Mouse (Mus musculus): ENCODE results near the gene Trim47. TPM values are rescaled to one million over a fixed set of nuclear protein-coding genes. Genes with fewer than 3 reads are reported as not detected.

Gene Trim47
- 25.1 and 27.6 TPM in 2 replicates for polyA plus RNA-seq (2015; fragmentation: Nextera tagmentation; extraction: Ambion mirVana)

DNA sequence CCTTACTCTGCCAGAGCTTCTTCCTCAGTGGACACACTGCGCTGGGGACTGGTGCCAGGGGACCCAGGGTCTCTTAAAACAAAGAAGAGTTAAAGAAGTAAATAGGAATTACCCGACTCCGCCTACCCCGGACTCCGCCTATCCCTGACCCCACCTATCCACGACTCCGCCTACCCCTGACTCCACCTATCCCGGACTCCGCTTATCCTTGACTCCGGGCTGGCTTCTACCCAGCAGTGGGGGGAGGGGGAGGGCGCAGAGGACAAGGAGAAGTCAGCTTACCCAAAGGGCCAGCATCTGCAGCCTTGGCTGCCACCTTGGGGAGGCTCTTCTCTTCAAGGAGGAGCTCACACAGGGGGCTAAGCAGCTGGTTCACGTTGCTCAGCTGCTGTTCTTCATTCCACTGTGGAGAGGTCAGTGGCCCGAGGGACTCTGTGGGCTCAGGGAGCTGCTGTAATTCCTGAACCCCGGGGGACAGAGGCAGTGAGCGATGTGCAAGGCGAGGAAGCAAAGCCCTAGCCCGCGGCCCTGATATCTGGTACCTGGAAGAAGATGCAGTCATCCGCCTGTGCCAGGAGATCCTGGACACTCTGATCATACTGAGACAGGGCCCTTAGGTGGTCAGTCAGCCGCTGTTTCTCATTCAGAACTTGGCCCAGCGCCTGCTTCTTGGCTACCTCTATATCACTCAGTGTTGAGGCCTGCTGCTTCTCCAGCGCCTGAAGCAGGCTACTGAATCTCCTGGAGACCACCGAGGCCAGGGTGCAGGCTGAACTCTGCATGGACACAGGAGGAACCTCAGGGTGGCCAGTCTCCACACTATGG, at the start of gene Trim47:
Trim47 (minus strand) TSS at position 55 of the 825 bp plus-strand sequence.
- WGBS, result 24% methylated on average over 23 of the region's 23 CpGs

DNA sequence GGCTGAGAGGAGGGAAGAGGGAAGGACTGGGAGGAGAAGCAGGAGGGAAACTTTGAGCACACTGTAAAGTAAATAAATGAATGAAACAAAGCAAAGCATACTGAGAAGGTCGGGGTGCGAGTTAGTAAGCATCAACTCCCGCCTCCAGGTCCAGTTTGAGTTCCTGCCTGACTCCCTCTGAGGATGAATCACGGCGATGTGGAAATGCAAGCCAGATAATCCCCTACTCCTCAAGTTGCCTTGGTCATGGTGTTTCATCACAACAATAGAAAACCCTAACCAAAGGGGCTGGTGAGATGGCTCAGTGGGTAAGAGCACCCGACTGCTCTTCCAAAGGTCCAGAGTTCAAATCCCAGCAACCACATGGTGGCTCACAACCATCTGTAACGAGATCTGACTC, 49.0 kb upstream of the Trim47 start:
- Histone ChIP-seq H3K9me3 (replicated peaks) (no peaks in the 10 kb centered on the region), H3K27ac (replicated peaks) (no peak overlapping the region), H3K4me3 (replicated peaks) (no peak overlapping the region), H3K4me1 (no peaks in the 10 kb centered on the region), H3K36me3 (peaks cover 88% of the 10 kb centered on the region), H3K27me3 (no peaks in the 10 kb centered on the region), H3K9ac (no peak overlapping the region), H3K4me2 (replicated peaks) (no peak overlapping the region)
- no peak for ATAC-seq (ENCODE audit: insufficient number of reproducible peaks, low FRiP score, low TSS enrichment, low read depth)
- WGBS, result 82% methylated on average over 7 of the region's 7 CpGs

More for the DNA sequence above, at the start of gene Trim47:
- ATAC-seq (ENCODE audit: insufficient number of reproducible peaks, low FRiP score, low TSS enrichment, low read depth), result peak; percentile 39; the same call in 1 of the 2 replicates
- peaks cover 27% of the 10 kb centered on the region for H3K36me3 ChIP-seq
- H3K9ac ChIP-seq, result no peak within 1 kb of the TSS
- H3K4me2 ChIP-seq (replicated peaks), result peak within 1 kb of the TSS; percentile 43
- no peaks in the 10 kb centered on the region for H3K27me3 ChIP-seq
- peak within 1 kb of the TSS; percentile 22 for H3K4me3 ChIP-seq (replicated peaks)
- peak within 1 kb of the TSS; percentile 39 for H3K27ac ChIP-seq (replicated peaks)
- H3K4me1 ChIP-seq, result peaks cover 43% of the 10 kb centered on the region
- no peaks in the 10 kb centered on the region for H3K9me3 ChIP-seq (replicated peaks)

DNA sequence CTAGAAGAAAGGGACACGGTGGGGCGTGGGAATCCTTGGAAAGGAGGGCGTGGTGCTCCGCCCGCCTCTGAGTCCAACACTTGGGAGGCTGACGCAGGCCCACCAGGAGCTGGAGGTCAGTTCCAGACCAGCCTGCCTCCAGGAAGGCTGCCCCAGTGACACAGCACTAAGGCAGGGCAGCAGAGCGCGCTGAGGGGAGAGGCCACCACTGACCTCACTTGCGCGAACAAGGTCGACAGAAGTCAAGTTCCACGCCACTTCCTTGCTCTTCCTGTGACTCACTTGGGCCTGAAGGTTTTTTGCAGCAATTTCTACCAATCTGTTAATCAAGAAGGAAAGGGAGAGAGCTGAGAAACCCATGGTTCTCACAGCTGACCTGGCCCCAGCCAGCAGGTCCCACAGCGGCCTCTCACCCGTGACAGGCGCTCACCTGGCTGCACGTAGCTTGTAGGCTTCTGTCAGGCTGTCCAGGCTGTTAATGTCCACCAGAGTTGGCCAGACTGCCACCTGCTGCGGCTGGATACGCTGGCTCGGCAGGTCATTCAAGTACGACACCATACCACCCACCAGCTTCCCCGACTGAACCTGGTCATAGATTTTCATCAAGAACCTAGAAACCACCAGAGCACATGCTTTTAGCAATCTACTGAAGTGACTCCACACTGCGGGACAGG, 47.9 kb upstream of the Trim47 start:
- Histone ChIP-seq H3K36me3 (peaks cover 78% of the 10 kb centered on the region), H3K4me1 (no peaks in the 10 kb centered on the region), H3K4me3 (replicated peaks) (no peak overlapping the region), H3K27me3 (no peaks in the 10 kb centered on the region), H3K27ac (replicated peaks) (no peak overlapping the region), H3K9me3 (replicated peaks) (no peaks in the 10 kb centered on the region), H3K9ac (no peak overlapping the region), H3K4me2 (replicated peaks) (no peak overlapping the region)
- no peak for ATAC-seq (ENCODE audit: insufficient number of reproducible peaks, low FRiP score, low TSS enrichment, low read depth)
- 92% methylated on average over 22 of the region's 22 CpGs for WGBS

GRCm38 (mm10) chr11:116171959-116172358, 44.9 kb upstream of the Trim47 start:
- Histone ChIP-seq H3K4me2 (replicated peaks) (no peak overlapping the region), H3K27ac (replicated peaks) (no peak overlapping the region), H3K4me1 (peaks cover 2% of the 10 kb centered on the region), H3K27me3 (no peaks in the 10 kb centered on the region), H3K4me3 (replicated peaks) (no peak overlapping the region), H3K9ac (no peak overlapping the region), H3K36me3 (peaks cover 51% of the 10 kb centered on the region), H3K9me3 (replicated peaks) (no peaks in the 10 kb centered on the region)
- no peak for ATAC-seq (ENCODE audit: insufficient number of reproducible peaks, low FRiP score, low TSS enrichment, low read depth)
- WGBS, result 82% methylated on average over 2 of the region's 2 CpGs

DNA sequence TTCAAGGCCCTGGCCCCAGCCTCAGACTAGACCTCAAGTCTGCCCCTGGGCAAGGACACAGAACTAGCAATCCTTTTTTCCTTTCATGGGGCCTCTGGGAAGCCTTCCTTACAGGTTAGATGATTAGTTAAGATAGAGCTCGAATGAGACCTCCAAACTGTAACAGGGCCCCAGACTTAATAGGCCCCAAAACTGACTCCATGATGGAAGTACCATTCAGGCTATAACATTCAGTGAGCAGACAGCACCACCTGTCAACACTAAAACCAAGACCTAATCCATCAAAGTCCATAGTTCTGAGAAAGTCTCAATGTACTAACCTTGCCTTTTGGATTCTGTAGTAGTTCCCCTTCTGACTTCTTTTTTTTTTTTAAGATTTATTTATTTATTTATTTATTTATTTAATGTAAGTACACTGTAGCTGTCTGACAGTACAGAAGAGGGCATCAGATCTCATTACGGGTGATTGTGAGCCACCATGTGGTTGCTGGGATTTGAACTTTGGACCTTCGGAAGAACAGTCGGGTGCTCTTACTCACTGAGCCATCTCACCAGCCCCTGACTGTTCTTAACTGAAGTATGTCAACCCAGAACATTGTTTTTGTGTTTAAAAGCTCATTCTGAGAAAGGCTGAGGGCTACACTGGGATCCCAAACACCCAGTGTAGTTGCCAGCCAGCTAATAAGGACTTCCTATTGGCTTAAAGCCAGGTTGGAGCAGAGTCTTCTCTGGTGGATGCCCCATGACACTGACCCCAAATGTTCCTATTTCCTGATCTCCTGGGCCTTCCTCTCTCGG, 43.2 kb upstream of the Trim47 start:
- no peak overlapping the region for H3K4me3 ChIP-seq (replicated peaks)
- H3K36me3 ChIP-seq, result peaks cover 47% of the 10 kb centered on the region
- H3K4me2 ChIP-seq (replicated peaks), result no peak overlapping the region
- no peak overlapping the region for H3K9ac ChIP-seq
- WGBS, result 84% methylated on average over 5 of the region's 5 CpGs
- H3K4me1 ChIP-seq, result peaks cover 12% of the 10 kb centered on the region
- no peaks in the 10 kb centered on the region for H3K9me3 ChIP-seq (replicated peaks)
- no peak overlapping the region for H3K27ac ChIP-seq (replicated peaks)
- ATAC-seq (ENCODE audit: insufficient number of reproducible peaks, low FRiP score, low TSS enrichment, low read depth), result no peak
- no peaks in the 10 kb centered on the region for H3K27me3 ChIP-seq

DNA sequence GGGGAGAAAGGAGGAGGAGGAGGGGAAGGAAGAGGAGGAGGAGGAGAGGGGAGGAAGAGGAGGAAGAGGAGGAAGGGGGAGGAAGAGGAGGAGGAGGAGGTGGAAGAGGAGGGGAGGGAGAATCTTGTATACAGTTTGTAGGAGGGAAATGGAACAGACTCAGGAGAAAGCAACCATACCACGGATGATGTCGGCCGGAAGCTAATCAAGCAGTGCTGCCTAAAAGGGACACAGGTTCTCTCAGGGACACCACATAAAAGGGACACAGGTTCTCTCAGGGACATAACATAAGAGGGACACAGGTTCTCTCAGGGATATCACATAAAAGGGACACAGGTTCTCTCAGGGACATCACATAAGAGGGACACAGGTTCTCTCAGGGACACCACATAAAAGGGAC, 42.2 kb upstream of the Trim47 start:
- Histone ChIP-seq H3K27ac (replicated peaks) (no peak overlapping the region), H3K36me3 (peaks cover 41% of the 10 kb centered on the region), H3K9ac (no peak overlapping the region), H3K4me3 (replicated peaks) (no peak overlapping the region), H3K27me3 (no peaks in the 10 kb centered on the region), H3K4me2 (replicated peaks) (no peak overlapping the region), H3K9me3 (replicated peaks) (no peaks in the 10 kb centered on the region), H3K4me1 (peaks cover 12% of the 10 kb centered on the region)
- 72% methylated on average over 3 of the region's 3 CpGs for WGBS
- ATAC-seq (ENCODE audit: insufficient number of reproducible peaks, low FRiP score, low TSS enrichment, low read depth), result no peak

GRCm38 (mm10) chr11:116167884-116168439, 41.0 kb upstream of the Trim47 start, which contains the start of gene Fbf1:
TSS of gene Fbf1 (minus strand) at chr11:116168166.
- Histone ChIP-seq H3K27ac (replicated peaks) (peak within 1 kb of the TSS; percentile 95), H3K9ac (peak within 1 kb of the TSS; percentile 74), H3K27me3 (no peaks in the 10 kb centered on the region), H3K36me3 (peaks cover 37% of the 10 kb centered on the region), H3K4me3 (replicated peaks) (peak within 1 kb of the TSS; percentile 79), H3K9me3 (replicated peaks) (no peaks in the 10 kb centered on the region), H3K4me1 (peaks cover 12% of the 10 kb centered on the region), H3K4me2 (replicated peaks) (peak within 1 kb of the TSS; percentile 70)
- peak; percentile 97 for ATAC-seq (ENCODE audit: insufficient number of reproducible peaks, low FRiP score, low TSS enrichment, low read depth)
- under 1% methylated on average over 40 of the region's 40 CpGs for WGBS

GRCm38 (mm10) chr11:116167232-116167631, 40.2 kb upstream of the Trim47 start:
- peak overlapping the region; percentile 74 for H3K9ac ChIP-seq
- WGBS, result 2% methylated on average over 6 of the region's 6 CpGs
- H3K27me3 ChIP-seq, result no peaks in the 10 kb centered on the region
- peak overlapping the region; percentile 95 for H3K27ac ChIP-seq (replicated peaks)
- H3K4me1 ChIP-seq, result peaks cover 18% of the 10 kb centered on the region
- H3K36me3 ChIP-seq, result peaks cover 30% of the 10 kb centered on the region
- no peaks in the 10 kb centered on the region for H3K9me3 ChIP-seq (replicated peaks)
- ATAC-seq (ENCODE audit: insufficient number of reproducible peaks, low FRiP score, low TSS enrichment, low read depth), result no peak
- peak overlapping the region; percentile 70 for H3K4me2 ChIP-seq (replicated peaks)
- H3K4me3 ChIP-seq (replicated peaks), result peak overlapping the region; percentile 79

DNA sequence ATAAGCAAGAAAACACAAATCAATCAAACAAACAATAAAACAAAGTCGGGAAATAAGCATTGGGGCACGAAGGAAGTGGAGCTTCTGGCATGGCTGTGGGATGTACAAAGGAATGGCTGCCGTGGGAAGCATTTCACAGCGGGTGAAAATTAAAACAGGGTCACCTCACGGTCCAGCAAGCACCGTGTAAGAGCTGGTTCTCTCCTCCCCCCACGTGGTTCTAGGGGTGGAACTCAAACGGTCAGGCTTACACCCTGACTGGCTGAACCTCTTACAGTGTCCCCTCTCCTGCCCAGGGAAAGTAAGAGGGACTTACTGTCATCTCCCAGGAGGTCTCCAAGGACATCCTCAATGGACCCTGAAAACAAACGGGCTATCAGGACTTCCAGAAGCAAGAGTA, 36.0 kb upstream of the Trim47 start:
- Histone ChIP-seq H3K36me3 (peaks cover 49% of the 10 kb centered on the region), H3K4me1 (peaks cover 27% of the 10 kb centered on the region)
- 58% methylated on average over 9 of the region's 9 CpGs for WGBS

DNA sequence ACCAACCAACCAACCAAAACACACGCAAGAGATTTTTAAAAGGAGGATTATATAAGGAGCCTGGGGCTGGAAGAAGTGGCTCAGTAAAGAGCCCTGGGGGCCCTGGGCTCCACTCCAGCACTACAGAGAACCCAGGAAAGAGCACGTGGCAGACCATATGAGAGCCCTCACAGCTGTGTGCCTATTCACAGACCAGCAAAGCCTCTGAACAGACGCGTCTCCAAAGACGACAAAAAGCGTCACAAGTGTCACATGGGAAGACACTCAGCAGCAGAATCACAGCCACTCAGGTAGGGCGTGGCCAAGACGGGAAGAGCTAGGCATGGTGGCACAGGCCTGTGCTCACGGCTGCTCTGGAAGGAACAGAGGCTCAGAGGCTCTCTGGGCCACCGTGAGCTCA, 35.1 kb upstream of the Trim47 start:
- Histone ChIP-seq H3K4me2 (replicated peaks) (no peak overlapping the region), H3K27ac (replicated peaks) (peak overlapping the region; percentile 79), H3K4me3 (replicated peaks) (no peak overlapping the region), H3K4me1 (peaks cover 27% of the 10 kb centered on the region), H3K36me3 (peaks cover 56% of the 10 kb centered on the region), H3K9me3 (replicated peaks) (no peaks in the 10 kb centered on the region), H3K9ac (no peak overlapping the region), H3K27me3 (no peaks in the 10 kb centered on the region)
- WGBS, result 54% methylated on average over 10 of the region's 10 CpGs
- no peak for ATAC-seq (ENCODE audit: insufficient number of reproducible peaks, low FRiP score, low TSS enrichment, low read depth)

More for the DNA sequence above, 36.0 kb upstream of the Trim47 start:
- H3K4me2 ChIP-seq (replicated peaks), result no peak overlapping the region
- no peak overlapping the region for H3K4me3 ChIP-seq (replicated peaks)
- ATAC-seq (ENCODE audit: insufficient number of reproducible peaks, low FRiP score, low TSS enrichment, low read depth), result no peak
- H3K9ac ChIP-seq, result no peak overlapping the region
- H3K9me3 ChIP-seq (replicated peaks), result no peaks in the 10 kb centered on the region
- H3K27ac ChIP-seq (replicated peaks), result no peak overlapping the region
- no peaks in the 10 kb centered on the region for H3K27me3 ChIP-seq

All from embryonic facial prominence, embryonic 15.5 days (tissue).